ENCODE assay signal across 13 mouse cellular contexts in genomic region chr15:8030643-8031042, GRCm38 (mm10).
DNase-seq lines count a peak whose midpoint lies in the region; ATAC-seq lines count a peak whose summit lies in the region.
"Had no signal": no experiment of that assay in that cellular context is flagged by ENCODE, and none has a peak within 500 bp of the region (broad histone marks: within the 10 kb centered on the region; RNA-seq: fewer than 3 reads in every experiment).

No protein-coding gene starts in this region.

- H3K4me3 ChIP-seq in embryonic facial prominence, embryonic 14.5 days (ENCODE audit: low read depth, low read length), result no peak overlapping the region
- no peak overlapping the region for H3K4me3 ChIP-seq in embryonic facial prominence, embryonic 10.5 days
- no peak overlapping the region for H3K4me3 ChIP-seq in hindbrain, embryonic 11.5 days (ENCODE audit: low read depth, low read length)

- ATAC-seq in embryonic facial prominence, embryonic 14.5 days (ENCODE audit: low read depth), result no peak
- ATAC-seq in hindbrain, embryonic 11.5 days (ENCODE audit: low FRiP score), result no peak

- DNase-seq in embryonic facial prominence, embryonic 14.5 days (ENCODE audit: low spot score), result peak; percentile 45
- no peak for DNase-seq in embryonic facial prominence, embryonic 10.5 days (ENCODE audit: low spot score)
- peak; percentile 40 for DNase-seq in brain, embryonic 18.5 days (ENCODE audit: low read depth, low spot score)
- peak; percentile 77 for DNase-seq in layer of hippocampus, adult 9-11 months
- peak; percentile 74 for DNase-seq in right cerebral cortex, adult 18-20 months
- DNase-seq in gastrocnemius, postnatal 4 days (ENCODE audit: low spot score in 2 of 2), result no peak
- DNase-seq in heart, adult 8-10 months (ENCODE audit: low spot score), result no peak
- no peak for DNase-seq in hindbrain, embryonic 11.5 days (ENCODE audit: low spot score)
- DNase-seq: cerebellum, postnatal 36 days; heart, adult 18-20 months; heart, postnatal 4 days; kidney, adult 2 months; lung, postnatal 10 days had no signal

- no peaks in the 10 kb centered on the region for H3K27me3 ChIP-seq in embryonic facial prominence, embryonic 14.5 days (replicated peaks; ENCODE audit: control insufficient read depth, insufficient read depth, low read length)
- H3K27me3 ChIP-seq in embryonic facial prominence, embryonic 10.5 days (replicated peaks; ENCODE audit: low read depth, poor library complexity, severe bottlenecking), result no peaks in the 10 kb centered on the region
- no peaks in the 10 kb centered on the region for H3K27me3 ChIP-seq in hindbrain, embryonic 11.5 days (ENCODE audit: control insufficient read depth, insufficient read depth, low read length)

- H3K4me1 ChIP-seq in embryonic facial prominence, embryonic 14.5 days (ENCODE audit: control insufficient read depth, insufficient read depth, low read length), result no peaks in the 10 kb centered on the region
- no peaks in the 10 kb centered on the region for H3K4me1 ChIP-seq in embryonic facial prominence, embryonic 10.5 days
- no peaks in the 10 kb centered on the region for H3K4me1 ChIP-seq in hindbrain, embryonic 11.5 days (replicated peaks; ENCODE audit: control insufficient read depth, insufficient read depth, low read length)

- H3K36me3 ChIP-seq in embryonic facial prominence, embryonic 14.5 days (ENCODE audit: control insufficient read depth, insufficient read depth, low read length), result peaks cover 13% of the 10 kb centered on the region; the same call in 1 of the 2 replicates
- peaks cover 18% of the 10 kb centered on the region for H3K36me3 ChIP-seq in embryonic facial prominence, embryonic 10.5 days (replicated peaks)
- H3K36me3 ChIP-seq in hindbrain, embryonic 11.5 days (ENCODE audit: control insufficient read depth, insufficient read depth, low read length), result no peaks in the 10 kb centered on the region

- no peak overlapping the region for H3K4me2 ChIP-seq in embryonic facial prominence, embryonic 14.5 days (ENCODE audit: low read depth, low read length)
- H3K4me2 ChIP-seq in hindbrain, embryonic 11.5 days (replicated peaks; ENCODE audit: low read depth, low read length), result no peak overlapping the region

- H3K27ac ChIP-seq in embryonic facial prominence, embryonic 14.5 days (replicated peaks; ENCODE audit: low read depth, low read length), result no peak overlapping the region
- no peak overlapping the region for H3K27ac ChIP-seq in embryonic facial prominence, embryonic 10.5 days (replicated peaks)
- no peak overlapping the region for H3K27ac ChIP-seq in hindbrain, embryonic 11.5 days (ENCODE audit: low read depth, low read length)

- no peaks in the 10 kb centered on the region for H3K9me3 ChIP-seq in embryonic facial prominence, embryonic 14.5 days (ENCODE audit: control insufficient read depth, low read length)
- H3K9me3 ChIP-seq in embryonic facial prominence, embryonic 10.5 days, result no peaks in the 10 kb centered on the region
- H3K9me3 ChIP-seq in hindbrain, embryonic 11.5 days (ENCODE audit: control insufficient read depth, low read length), result no peaks in the 10 kb centered on the region

- WGBS in embryonic facial prominence, embryonic 14.5 days, result 84% methylated on average over 3 of the region's 3 CpGs
- 95% methylated on average over 3 of the region's 3 CpGs for WGBS in embryonic facial prominence, embryonic 10.5 days
- 92% methylated on average over 3 of the region's 3 CpGs for WGBS in hindbrain, embryonic 11.5 days

- no peak overlapping the region for H3K9ac ChIP-seq in embryonic facial prominence, embryonic 14.5 days (ENCODE audit: low read depth, low read length)
- no peak overlapping the region for H3K9ac ChIP-seq in hindbrain, embryonic 11.5 days (ENCODE audit: low read depth, low read length)

Comparison
In these comparisons a context has a peak if more than half of its experiments do, and no peak if none do; other contexts are left out.
1. DNase-seq: peak in embryonic facial prominence, embryonic 14.5 days (single experiment), brain, embryonic 18.5 days (single experiment), layer of hippocampus, adult 9-11 months (single experiment) and right cerebral cortex, adult 18-20 months (single experiment); none in embryonic facial prominence, embryonic 10.5 days (single experiment), gastrocnemius, postnatal 4 days (0 of 2), heart, adult 8-10 months (single experiment) and hindbrain, embryonic 11.5 days (single experiment).